Mouse (Mus musculus) C3H10T1/2 (cell line): Measurements from ENCODE around the gene Sdr39u1. TPM values are rescaled to one million over a fixed set of nuclear protein-coding genes. Genes with fewer than 3 reads are reported as not detected.

ENCODE experiments used
- polyA plus RNA-seq, 2 experiments: library from polyadenylated mRNA; unstranded; fragments of >200 nt; fragmentation: generic; extraction: Trizol; gene quantifications; one replicate each; pipeline ENCODE4 v1.2.1; 2012; ENCODE audit warnings: missing spikeins in 2 of 2

Gene Sdr39u1
- polyA plus RNA-seq: under 1 TPM in 1 of 2 experiments, not detected in 1; 0.44 TPM

DNA sequence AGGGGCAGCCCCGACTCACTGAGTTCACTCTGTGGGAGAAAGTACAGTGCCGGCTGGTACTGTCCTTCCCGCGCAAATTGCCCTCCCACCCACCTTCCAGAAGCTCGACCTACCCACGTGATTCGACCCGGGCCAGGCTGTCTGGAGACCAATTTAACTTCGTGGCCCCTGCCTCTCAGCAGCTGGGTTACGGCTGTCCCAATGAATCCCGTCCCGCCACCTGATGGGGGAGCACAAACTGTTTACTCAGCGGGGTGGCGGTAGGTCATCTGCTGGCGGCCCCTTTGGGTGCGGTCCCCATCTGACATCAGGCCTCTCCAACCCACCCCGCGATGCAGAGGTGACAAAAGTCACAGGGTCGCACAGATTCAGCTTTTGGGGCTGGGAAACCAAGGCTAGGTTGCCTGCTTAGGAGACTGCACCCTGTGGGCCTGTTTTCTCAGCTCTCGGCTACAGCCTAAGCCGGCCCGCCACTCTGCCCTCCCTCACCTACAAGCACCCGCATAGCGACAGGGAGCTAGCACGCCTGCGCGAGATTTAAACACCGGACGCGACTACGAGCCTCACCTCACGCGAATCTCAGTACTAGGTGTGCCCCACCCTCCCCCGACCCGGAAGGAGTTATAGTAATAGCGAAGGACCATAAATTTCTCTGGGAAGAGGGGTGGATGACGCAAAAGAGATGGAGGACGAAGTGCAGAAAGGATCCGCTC is at the start of gene Sdr39u1:
Sdr39u1 (minus strand) TSS at position 593 of the 713 bp plus-strand sequence.

DNA sequence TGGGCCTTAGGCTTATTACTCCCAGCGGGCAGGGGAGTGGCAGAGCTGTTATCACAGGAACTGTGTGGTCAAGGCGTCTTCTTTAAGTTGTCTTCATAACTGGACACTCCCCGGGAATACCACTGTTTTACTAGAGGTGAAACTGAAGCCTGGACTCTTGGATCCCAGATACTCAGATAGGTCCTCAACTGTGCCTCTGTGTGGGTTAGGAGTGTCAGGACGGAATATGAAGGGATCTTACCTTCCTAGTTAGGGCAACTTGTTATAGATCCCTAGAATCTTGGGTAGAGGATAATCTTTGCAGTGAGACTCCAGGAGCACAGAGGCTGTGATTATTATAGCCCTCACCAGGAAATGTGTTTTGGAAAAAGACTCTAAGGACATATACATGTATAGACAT is 44.5 kb upstream of the Sdr39u1 start, which contains the start of gene Cma1:
Cma1 (minus strand) TSS at position 101 of the 400 bp plus-strand sequence.

DNA sequence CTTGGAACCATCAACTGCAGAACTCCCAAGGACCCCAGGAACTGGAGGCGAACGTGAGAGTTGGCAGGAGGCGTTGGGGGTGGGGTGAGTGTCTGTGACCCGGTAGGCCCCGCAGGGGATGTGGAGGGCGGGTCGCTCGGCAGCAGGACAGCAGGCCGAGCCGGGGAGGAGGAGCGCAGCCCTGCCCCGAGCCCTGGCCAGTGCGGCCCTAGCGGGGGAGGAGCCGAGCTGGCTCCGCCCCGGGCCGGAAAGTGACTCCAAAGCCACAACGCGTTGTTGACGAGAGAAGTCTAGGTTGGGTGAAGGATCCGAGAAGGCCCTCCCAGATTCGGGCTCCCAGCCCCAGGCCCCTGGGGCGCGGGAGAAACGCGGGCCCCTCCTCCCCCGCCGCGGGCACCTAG is 15.4 kb downstream of the Sdr39u1 start, which contains the start of gene Khnyn:
Khnyn (plus strand) TSS at position 235 of the 401 bp plus-strand sequence.

DNA sequence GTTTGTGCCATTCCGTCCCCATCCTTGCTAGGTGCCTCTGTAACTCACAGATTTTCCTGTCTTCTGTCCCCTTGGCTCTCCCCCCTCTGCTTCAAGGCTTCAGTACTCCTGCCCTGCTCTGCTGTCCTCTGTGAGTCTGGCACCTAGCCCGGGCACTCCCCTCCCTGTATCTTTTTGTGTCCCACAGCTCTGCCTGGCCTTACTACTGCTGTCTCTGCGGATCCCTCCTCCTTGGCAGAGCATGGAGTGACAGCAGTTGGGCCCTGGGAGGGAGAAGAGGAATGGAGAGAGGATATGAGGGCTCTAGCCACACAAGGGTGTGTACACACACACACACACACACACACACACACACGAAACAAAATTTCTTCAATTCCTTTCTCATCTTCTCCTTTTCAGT is 15.9 kb downstream of the Sdr39u1 start, which contains the start of gene Cbln3:
Cbln3 (minus strand) TSS at position 227 of the 400 bp plus-strand sequence.

DNA sequence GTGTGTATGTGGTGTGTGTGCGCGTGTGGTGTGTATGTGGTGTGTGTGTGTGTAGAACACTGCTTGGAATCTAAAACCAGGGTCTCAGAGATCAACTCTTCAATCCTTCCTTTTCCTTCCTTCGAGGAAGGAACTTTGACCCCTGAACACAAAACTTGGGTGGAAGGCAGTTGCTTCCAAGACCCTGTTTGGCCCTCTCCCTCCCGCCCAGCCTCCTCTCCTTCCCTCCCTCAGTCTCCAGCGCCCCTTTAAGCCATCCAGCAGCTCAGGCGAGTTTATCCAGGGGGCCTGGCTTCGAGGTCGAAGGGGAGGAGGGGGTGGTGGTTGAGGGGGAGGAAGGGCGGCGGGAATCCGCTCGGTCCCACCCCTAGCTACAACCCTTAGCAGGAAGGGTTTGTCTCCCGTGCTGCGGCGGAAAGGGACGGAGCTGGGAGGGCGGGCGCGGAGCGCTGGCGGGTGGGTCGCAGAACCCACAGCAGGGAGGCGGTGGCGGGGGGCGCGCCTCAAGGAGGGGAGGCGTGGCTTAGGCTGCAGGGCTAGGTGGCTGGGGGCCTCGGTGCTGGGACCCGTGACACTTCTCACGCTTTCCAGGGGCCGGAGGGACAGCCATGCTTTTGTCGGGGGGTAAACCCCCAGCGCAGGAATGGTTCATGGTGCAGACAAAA is 46.3 kb downstream of the Sdr39u1 start, which contains the start of gene Nynrin:
Nynrin (plus strand) TSS at position 390 of the 665 bp plus-strand sequence.

Other genes with a start within 250 kb of the Sdr39u1 start
- gene Mdp1, start 239.8 kb downstream of the Sdr39u1 start, polyA plus RNA-seq: 10 to 100 TPM in 1 of 2 experiments, 1 to 10 TPM in 1; 9.1 to 23.8 TPM
- 10 to 100 TPM in 1 of 2 experiments, 1 to 10 TPM in 1; 5.5 to 13.1 TPM for gene Gmpr2, start 228.4 kb downstream of the Sdr39u1 start, polyA plus RNA-seq
- 100 to 1,000 TPM; 239 to 456 TPM for gene Nedd8, start 228.2 kb downstream of the Sdr39u1 start, polyA plus RNA-seq
- 10 to 100 TPM in 1 of 2 experiments, 1 to 10 TPM in 1; 9.3 to 11.8 TPM for gene Tinf2, start 218.5 kb downstream of the Sdr39u1 start, polyA plus RNA-seq
- under 1 TPM; 0.01 to 0.08 TPM for gene Tgm1, start 186.4 kb downstream of the Sdr39u1 start, polyA plus RNA-seq
- 10 to 100 TPM in 1 of 2 experiments, 1 to 10 TPM in 1; 8.2 to 12.8 TPM for gene Rabggta, start 178.0 kb downstream of the Sdr39u1 start, polyA plus RNA-seq
- gene Dhrs1, start 154.6 kb downstream of the Sdr39u1 start, polyA plus RNA-seq: 10 to 100 TPM; 46.0 to 89.8 TPM
- 10 to 100 TPM; 15.2 to 35.9 TPM for gene Nop9, start 154.6 kb downstream of the Sdr39u1 start, polyA plus RNA-seq
- gene Cideb, start 141.8 kb downstream of the Sdr39u1 start, polyA plus RNA-seq: 1 to 10 TPM in 1 of 2 experiments, under 1 TPM in 1; 0.11 to 3.7 TPM
- gene Ltb4r2, start 138.9 kb downstream of the Sdr39u1 start, polyA plus RNA-seq: under 1 TPM; 0.02 to 0.05 TPM
- under 1 TPM in 1 of 2 experiments, not detected in 1; 0.04 TPM for gene Ltb4r1, start 134.3 kb downstream of the Sdr39u1 start, polyA plus RNA-seq
- not detected for gene Adcy4, start 116.2 kb downstream of the Sdr39u1 start, polyA plus RNA-seq
- gene Ripk3, start 111.4 kb downstream of the Sdr39u1 start, polyA plus RNA-seq: 1 to 10 TPM; 3.8 to 4.1 TPM
- 10 to 100 TPM in 1 of 2 experiments, 1 to 10 TPM in 1; 2.5 to 19.8 TPM for gene Nfatc4, start 77.1 kb downstream of the Sdr39u1 start, polyA plus RNA-seq
- 1 to 10 TPM in 1 of 2 experiments, under 1 TPM in 1; 0.09 to 4.1 TPM for gene Nynrin, start 46.3 kb downstream of the Sdr39u1 start, polyA plus RNA-seq
- under 1 TPM; 0.08 to 0.98 TPM for gene Cbln3, start 15.9 kb downstream of the Sdr39u1 start, polyA plus RNA-seq
- gene Khnyn, start 15.3 kb downstream of the Sdr39u1 start, polyA plus RNA-seq: 1 to 10 TPM; 1.2 to 9.7 TPM
- under 1 TPM in 1 of 2 experiments, not detected in 1; 0.05 TPM for gene Cma1, start 44.4 kb upstream of the Sdr39u1 start, polyA plus RNA-seq
- not detected for gene Cma2, start 50.7 kb upstream of the Sdr39u1 start, polyA plus RNA-seq
- gene Mcpt1, start 117.7 kb upstream of the Sdr39u1 start, polyA plus RNA-seq: not detected
- gene Mcpt9, start 130.2 kb upstream of the Sdr39u1 start, polyA plus RNA-seq: not detected
- not detected for gene Mcpt2, start 141.7 kb upstream of the Sdr39u1 start, polyA plus RNA-seq
- gene Mcpt4, start 162.0 kb upstream of the Sdr39u1 start, polyA plus RNA-seq: not detected
- gene Mcpt8, start 185.0 kb upstream of the Sdr39u1 start, polyA plus RNA-seq: under 1 TPM in 1 of 2 experiments, not detected in 1; 0.28 TPM
- not detected for gene Ctsg, start 202.3 kb upstream of the Sdr39u1 start, polyA plus RNA-seq
- not detected for gene Gzme, start 220.3 kb upstream of the Sdr39u1 start, polyA plus RNA-seq
- not detected for gene Gzmd, start 232.3 kb upstream of the Sdr39u1 start, polyA plus RNA-seq